8 mouse cellular contexts compared by ENCODE assay signal in the genomic region with DNA sequence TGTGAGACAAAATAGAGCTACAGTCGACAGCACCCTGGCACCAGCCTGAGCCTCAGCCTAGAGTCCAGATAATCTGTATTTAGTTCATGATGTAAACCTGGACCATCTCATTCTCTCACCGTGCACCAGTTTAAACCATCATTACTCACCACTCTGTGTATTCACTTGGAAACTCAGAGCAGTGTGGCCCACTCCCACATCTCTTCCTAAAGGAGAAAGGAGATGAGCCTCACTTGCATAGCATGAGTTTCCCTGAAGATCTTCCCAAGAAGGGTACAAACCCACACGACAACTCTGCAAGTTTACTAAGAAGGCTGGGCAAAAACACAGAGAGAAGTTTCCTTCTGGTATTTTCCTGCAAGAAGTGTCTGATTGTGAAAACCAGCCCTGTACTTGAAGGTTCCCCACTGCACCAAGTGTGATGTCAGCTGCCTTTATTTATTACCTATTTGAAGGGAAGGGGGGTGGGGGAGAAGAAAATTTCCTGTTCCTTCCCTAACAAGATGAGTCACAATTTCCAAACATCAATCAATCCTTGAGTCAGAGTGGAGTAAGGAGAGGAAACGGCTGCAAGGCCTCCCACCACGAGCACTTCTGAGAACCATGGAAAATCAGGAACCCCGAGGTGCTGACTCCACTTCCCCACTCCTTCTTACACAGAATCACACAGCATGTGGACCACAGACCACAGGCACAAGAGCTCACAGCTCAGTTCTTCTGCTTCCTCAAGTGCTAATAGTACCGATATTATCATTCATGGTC.
A peak's percentile ranks its signal among the peaks of the same experiment; 100 is the strongest.
DNase-seq lines count a peak whose midpoint lies in the region; TF ChIP-seq lines count a peak whose summit lies in the region.

No protein-coding gene starts in this region.

- no peak for TF ChIP-seq POLR2A in olfactory bulb, adult 2 months (IDR thresholded peaks at IDR 0.05; ENCODE audit: insufficient read depth, low read depth, low read length)

- H3K27ac ChIP-seq in left cerebral cortex, adult 2 months, result peak overlapping the region; percentile 50
- peak overlapping the region; percentile 38; the same call in 1 of the 2 replicates for H3K27ac ChIP-seq in olfactory bulb, adult 2 months (ENCODE audit: insufficient read depth, low read depth, low read length)

- no peak overlapping the region for H3K4me3 ChIP-seq in left cerebral cortex, adult 2 months
- no peak overlapping the region for H3K4me3 ChIP-seq in olfactory bulb, adult 2 months (ENCODE audit: insufficient read depth, low read depth, low read length)

- DNase-seq in left cerebral cortex, adult 2 months (ENCODE audit: extremely low spot score in 1 of 2, low spot score in 2 of 2), result no peak
- no peak for DNase-seq in left cerebral cortex, postnatal 36 days (ENCODE audit: low spot score in 2 of 2)
- DNase-seq in embryo, embryonic 10 days (ENCODE audit: low spot score), result peak; percentile 54
- DNase-seq in kidney, postnatal 10 days, result peak; percentile 54
- DNase-seq in urinary bladder, postnatal 25 days (ENCODE audit: low spot score), result no peak
- DNase-seq in gastrocnemius, postnatal 36 days, result no peak
- DNase-seq in layer of hippocampus, adult 8-10 months (ENCODE audit: low spot score in 2 of 2), result no peak

- no peak for TF ChIP-seq CTCF in left cerebral cortex, adult 2 months (IDR thresholded peaks at IDR 0.05)
- TF ChIP-seq CTCF in olfactory bulb, adult 2 months (IDR thresholded peaks at IDR 0.05; ENCODE audit: insufficient read depth, low read depth, low read length), result no peak

- intact Hi-C loops in left cerebral cortex, adult 2 months (cut with DNase I), result no loop called here
- intact Hi-C loops in left cerebral cortex, postnatal 36 days (cut with DNase I), result loop anchor here (10.0 kb wide), 1 partner anchor 103 kb away; no protein-coding TSS in a partner anchor
- intact Hi-C loops in gastrocnemius, postnatal 36 days (cut with DNase I), result no loop called here

- peaks cover 14% of the 10 kb centered on the region for H3K4me1 ChIP-seq in olfactory bulb, adult 2 months (ENCODE audit: control insufficient read depth, insufficient read depth, low read length)

- 57% methylated on average over 7 of the region's 7 CpGs for WGBS in olfactory bulb, adult 2 months

Comparison
In these comparisons a context has a peak if more than half of its experiments do, and no peak if none do; other contexts are left out.
1. DNase-seq: peak in embryo, embryonic 10 days (single experiment) and kidney, postnatal 10 days (single experiment); none in left cerebral cortex, adult 2 months (0 of 2), left cerebral cortex, postnatal 36 days (0 of 2), urinary bladder, postnatal 25 days (single experiment), gastrocnemius, postnatal 36 days (0 of 2) and layer of hippocampus, adult 8-10 months (0 of 2).